Mouse (Mus musculus) urinary bladder, postnatal 10 days (tissue): ENCODE measurements around the gene Rgs14.

Experiments
- DNase-seq: peaks from one replicate; pipeline ENCODE4 v3.0.0; 2022; ENCODE audit warnings: low spot score

Rgs14 gene

DNA sequence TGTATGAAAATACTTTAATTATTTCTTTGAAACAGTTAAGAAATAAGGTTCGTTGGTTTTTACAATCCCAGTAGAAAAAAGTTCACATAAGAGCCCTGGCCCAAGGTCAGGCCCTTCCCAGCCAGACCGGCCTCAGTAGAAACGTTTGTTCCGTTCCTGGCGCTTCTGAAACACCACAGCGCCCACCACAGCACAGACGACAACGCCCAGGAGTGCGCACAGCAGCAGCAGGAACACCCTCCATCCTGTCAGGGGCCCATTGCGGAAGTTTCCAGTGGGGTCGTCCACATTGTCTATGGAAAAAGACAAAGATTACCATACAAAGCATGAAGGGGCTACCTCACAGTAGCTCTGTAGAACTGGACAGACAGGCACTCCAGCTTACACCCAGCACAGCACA is 22.8 kb upstream of the Rgs14 start:
- DNase-seq, result no peak

DNA sequence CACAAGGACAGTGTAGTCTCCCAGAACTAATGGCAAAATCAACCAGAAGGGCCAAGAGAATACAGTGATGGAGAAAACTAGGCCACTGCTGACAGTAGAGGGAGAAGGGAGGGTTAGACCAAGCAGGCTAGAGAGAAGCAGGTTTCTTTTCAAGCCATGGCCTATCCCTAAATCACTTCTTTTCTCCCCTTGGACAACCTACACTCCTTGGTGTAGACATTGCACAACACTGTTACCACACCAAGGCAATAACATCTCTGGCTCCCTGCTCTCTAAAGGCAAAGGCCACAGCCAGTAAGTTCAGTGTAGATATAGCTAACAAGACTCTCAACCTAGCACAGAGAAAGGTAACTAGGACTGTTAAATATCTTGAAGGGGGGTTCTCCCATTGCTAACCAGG is 8.4 kb upstream of the Rgs14 start:
- no peak for DNase-seq

DNA sequence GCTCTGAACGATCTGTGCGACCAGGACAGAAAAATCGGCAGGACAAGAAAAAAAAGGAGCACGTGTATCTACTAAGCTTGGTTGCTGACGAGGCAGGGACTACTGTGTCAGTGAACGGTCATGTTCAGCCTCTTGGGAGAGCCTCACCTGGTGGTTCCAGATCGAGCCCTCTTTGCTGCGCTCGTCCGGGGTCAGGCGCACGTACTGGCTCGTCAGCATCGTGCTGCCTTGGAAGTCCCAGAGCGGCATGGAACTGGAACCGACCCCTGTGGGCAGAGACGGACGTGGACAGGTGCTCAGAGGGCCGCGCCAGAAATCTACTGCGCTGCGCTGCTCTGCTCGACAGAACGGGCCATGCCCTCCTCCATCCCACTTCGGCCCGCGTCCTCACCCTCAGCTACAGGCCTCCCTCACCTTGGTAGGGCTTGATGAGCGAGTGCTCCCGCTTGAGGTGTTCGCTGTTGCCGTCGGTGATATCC is 7.5 kb upstream of the Rgs14 start:
- no peak for DNase-seq

DNA sequence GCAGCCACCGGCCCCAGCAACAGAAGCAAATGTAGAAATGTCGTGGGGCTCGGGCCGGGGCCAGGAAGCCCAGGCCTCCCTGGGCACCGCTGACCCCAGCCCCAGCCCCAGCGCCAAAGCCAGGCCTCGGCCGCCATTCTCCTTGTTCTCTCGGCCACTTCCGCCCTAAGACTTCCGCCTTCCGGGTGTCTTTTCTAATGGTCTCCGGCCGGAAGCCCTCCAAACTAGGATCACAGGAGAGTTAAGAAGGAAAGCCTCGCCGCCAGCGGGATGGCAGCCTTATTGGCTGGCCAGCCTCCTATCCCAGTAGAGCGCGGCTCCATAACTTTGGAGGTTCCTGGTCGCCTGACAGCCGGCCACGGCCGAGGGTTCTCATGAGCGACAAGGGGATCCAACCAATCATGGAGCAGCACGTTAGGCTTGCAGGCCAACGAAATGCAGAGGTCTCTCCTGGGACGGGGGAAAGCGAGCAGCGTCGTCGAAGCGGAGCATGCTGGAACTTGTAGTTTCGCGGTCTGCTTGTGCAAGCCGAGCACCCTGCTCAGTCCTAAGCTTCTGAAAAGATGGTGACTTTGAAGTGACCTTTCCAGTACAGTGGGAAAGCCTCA is 7.0 kb upstream of the Rgs14 start, which contains the start of gene Lman2:
Gene Lman2, minus strand, starts transcription at position 331 of the 608 bp plus-strand sequence.
- peak; percentile 78 for DNase-seq

DNA sequence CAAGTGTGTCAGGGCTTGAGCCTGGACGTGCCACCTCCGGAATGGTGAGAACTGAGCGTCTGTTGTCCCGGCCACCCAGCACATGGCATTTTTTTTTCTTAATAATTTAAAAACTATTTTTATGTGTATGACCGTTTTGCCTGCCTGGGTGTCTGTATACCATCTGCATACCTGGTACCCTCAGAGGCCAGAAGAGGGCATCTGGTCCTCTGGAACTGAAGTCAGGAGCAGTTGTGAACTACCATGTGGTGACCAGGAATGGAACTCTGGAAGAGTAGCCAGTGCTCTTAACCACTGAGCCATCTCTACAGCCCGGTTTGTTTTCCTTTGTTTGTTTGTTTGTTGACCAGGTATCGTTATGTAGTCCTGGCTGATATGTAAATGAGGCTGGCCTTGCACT is 1.1 kb upstream of the Rgs14 start:
- DNase-seq, result no peak

DNA sequence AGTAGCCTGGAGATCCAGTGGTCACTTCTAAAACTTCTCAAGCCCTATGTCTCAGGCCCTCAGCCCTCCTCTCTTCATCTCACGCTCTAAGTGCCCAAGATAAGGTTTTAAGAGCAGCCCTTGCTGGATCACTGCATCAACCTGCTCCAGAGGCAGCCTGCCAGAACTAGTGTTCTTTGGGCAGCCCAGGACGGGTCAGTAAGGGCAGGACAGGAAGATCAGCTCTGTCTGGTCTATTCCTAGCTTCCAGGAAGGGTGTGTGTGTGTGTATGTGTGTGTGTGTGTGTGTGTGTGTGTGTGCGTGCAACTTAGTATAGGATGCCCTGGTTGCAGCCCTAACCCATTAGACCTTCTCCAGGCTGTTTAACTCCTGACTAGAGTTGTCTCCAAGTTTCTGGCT is 702 bp downstream of the Rgs14 start:
- no peak for DNase-seq

DNA sequence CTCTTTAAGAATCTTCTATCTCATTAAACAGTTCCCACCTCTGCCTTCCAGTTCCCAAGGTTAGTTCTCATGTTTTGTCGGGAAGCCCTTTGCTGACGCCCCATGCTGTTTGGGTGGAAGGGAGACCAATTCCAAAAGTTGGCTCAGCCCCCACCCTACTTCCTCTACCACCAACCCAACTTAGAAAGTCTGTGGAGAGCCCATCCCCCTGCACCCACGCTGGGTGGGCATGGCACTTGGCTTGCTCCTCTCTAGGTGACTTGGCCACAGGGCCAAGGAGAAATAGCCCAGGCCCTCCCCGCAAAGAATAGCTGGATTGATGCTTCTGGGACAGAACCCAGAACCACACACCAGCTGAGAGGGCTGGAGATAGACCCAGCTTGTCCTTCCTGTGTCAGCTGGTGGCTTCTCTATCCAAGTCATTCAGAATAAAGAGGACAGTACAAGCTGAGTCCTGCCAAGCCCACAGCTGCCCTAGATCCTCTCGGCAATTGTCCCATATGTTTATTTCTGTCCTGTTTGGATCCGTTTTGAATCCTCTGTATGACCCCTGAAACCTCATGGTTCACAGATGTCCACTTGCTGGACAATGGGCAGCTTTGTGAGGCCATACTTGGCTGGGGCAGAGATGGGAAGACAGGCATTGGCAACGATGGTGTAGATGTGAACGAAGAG is 1.6 kb downstream of the Rgs14 start:
- DNase-seq, result no peak

DNA sequence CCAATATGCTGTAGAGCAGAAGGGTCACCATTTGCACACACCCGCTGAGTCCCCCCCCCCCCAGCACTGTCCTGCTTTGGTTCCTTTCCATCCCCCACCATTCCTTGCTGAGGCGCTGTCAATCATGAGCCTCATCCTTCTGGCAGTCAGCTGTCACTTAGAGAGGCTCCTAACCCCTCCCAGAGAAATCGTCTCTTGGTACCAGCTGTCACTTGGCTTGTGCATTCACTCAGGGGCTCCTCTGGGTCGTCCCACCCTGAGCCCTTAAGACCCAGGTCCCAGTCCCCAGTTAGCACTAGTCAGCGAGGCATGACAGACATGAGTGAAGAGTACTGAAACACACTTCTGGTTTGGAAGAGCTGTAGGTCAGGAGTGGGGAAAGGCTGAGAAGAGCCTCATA is 2.2 kb downstream of the Rgs14 start:
- DNase-seq, result no peak

DNA sequence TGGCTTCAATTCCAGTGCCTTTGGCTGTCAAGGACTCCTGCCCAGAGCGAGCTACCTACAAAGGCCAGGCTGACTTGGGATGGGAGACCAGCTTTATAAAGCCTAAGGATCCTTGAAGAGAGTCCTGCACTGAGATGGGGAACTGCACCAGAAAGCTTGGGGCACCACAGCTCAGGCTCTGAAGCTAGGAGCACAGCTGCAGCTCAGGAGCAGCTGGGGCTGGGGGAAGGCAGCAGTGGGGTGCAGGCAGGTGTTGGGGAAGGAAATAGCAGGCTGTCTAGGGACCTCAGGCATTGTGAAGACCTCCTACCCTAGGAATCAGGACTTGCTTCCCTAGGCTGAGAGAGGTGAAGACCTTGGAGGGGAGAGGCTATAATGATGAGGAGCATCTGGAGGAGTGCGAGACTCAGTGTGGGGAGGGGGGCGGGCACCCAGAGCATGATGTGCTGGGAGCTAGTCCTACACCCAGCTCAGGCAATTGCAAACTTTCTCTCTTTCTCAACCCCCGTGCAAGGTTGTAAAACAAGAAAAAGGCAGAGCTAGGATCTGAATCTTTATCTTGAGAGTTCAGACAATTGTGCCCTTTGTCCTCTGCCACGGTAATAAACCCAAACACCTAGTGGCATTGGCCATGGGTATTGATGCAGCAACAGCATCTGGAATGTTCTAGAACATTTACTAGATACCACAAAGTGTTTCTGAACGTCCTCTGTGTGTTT is 4.8 kb downstream of the Rgs14 start:
- no peak for DNase-seq

DNA sequence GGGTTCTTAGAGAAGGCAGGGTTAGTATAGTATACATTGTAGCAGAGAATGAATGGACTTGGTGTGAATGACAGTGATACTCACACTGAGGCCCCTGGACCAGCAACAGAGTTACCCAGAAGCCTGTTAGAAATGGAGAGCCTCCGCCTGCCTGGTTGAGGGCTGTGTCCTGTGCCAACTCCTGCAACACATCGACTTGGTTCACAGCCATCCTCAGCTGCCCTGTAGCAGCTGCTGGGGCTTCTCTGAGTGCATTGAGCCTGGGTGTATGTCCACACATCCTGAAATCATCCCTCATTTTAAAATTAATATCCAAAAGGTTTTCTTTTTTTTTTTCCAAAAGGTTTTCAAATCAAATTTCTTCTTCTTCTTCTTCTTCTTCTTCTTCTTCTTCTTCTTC is 6.3 kb downstream of the Rgs14 start:
- DNase-seq, result no peak

DNA sequence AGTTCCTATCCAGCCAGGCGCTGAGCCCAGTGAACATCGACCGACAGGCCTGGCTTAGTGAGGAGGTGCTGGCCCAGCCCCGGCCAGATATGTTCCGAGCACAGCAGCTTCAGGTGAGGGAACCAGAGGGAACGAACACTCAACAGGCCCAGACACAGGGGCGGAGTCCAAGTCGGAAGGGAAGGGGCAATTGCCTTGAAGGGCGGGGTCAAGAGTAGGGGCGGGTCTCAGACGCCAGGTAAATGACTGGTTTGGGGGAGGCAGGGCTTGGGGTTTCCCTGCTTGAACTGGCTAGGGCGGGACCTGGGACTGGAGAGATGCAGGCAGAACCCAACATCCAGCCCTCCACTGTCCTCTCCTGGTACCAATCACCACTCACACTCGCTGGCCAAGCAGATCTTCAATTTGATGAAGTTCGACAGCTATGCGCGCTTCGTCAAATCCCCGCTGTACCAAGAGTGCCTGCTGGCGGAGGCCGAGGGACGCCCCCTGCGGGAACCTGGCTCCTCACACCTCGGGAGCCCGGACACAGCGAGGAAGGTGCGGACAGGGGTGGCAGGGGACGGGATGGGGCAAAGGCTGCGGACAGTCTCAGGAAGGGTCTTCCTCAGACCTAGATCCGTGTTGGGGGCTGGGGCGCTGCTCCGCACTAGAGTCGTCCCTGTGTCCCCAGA is 9.5 kb downstream of the Rgs14 start:
- no peak for DNase-seq

DNA sequence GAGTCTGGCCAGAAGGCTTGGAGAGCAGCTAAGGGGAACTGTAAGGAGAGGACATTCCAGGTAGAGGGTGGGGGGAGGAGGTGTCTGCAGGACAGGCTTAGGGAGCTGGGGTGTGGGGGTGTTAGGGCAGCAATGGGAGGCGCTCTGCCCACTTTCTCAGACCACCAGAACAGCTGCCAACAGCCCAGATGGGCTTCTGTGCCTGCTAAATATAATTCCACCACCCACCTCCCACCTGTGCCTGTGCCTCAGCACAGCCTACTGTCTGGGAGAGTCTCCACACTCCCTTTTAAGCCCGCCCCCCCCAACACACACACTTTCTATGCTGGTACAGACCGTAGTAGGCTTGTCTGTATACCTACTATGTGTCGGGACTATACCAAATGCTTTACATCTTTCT is 12.3 kb downstream of the Rgs14 start:
- DNase-seq, result no peak

DNA sequence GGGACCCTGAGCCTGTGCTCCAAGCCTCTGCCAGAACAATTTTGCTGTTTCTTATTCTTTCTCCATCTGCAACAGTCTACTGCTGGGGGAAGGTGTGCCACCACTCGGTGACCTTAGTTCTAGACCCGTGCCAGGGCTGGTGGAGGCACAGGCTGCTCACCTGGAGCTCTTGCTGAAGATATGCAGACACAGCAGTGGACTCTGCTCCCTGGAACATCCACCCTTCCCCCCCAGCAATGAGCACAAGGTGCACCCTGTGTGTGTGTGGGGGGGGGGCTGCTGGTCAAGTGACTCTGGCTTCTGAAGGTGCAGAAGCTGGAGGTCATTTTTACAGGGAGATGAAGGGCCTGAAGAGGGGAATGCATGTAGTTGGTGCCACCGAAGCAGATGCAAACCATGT is 21.1 kb downstream of the Rgs14 start:
- DNase-seq, result no peak

DNA sequence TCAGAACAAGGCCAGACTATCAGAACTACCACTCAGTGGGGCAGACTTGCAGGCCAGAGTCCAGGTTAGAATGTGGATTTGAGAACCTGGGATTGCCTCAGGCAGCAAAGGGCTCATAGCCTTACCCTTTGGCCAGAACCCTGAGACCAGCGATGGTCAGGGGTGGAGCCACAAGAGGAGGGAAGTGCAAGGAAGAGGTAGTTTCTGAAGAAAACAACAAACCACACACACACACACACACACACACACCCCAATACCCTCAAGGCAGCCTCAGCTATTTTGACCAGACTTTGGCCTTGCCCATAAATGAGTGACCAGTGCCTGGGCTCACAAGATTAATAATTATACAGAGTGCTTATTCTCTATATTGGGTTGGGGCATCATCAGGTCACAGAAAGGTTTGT is 22.1 kb downstream of the Rgs14 start:
- no peak for DNase-seq

DNA sequence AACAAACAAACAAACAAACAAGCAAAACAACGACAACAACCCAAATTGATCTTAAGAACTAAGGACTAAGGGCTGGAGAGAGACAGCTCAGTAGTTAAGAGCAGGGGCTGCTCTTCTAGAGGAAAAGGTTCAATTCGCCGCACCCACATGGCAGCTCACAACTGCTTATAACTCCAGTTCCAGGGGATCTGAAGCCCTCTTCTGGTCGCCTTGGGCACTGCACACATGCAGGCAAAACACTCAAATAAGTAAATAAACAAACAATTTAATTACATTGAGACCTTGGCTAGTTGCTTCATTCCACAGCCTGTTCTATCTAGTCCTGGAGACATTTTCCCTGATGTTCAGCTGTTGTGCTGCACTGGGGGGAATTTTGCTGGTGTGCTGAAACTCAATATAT is 23.4 kb downstream of the Rgs14 start:
- no peak for DNase-seq

DNA sequence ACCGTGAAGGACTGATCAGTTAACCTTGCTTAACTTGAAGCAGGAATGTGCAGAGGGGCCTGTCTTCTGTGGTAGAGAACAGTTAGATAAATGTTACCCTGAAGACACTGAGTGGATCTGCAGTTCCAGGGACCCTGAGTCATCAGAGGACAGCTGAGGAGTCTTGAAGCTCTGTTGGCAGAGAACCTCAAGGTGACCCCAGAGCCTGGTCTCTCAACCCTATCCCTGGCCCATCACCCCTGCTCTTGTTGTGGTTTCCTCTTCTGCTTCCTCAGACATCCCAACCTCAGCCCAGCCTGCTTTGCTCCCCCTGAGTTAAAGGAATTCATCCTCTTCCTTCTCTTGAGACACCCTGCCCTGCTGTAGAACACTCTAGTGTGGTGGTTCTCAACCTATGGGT is 28.6 kb downstream of the Rgs14 start, which contains the start of gene Slc34a1:
Gene Slc34a1, plus strand, starts transcription at position 100 of the 400 bp plus-strand sequence.
- DNase-seq, result no peak

DNA sequence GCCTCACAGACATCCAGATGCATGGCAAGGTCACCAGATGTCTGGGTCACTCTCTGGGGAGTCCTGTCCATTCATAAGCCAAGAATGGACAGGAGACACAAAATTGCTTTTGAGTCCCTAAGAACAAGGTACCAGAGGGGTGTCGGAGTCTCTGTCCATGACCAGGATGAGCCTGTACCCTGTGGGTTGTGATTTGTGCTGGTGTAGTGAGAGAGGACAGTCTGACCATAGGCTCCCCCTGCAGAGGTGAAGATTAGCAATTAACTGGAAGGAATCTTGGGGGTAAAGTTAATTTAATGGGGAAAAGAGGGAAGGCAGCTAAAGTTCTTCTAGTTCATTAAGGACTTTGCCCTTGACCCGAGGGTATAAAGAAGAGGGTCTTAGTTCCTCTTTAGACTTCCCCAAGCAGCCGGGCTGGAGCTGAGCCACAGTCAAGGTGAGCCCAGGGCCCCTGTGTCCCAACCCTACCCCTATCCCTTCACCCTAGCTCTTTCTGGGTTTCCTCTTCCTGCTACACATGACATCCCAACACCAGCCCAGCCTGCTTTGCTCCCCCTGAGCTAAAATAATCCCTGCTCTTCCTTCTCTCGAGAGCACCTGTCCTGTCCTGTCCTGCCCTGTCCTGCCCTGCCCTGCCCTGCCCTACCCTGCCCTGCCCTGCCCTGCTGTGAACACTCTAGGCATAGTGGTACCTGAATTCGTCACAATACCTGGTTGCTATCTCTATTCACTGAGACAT is 29.9 kb downstream of the Rgs14 start:
- DNase-seq, result no peak

DNA sequence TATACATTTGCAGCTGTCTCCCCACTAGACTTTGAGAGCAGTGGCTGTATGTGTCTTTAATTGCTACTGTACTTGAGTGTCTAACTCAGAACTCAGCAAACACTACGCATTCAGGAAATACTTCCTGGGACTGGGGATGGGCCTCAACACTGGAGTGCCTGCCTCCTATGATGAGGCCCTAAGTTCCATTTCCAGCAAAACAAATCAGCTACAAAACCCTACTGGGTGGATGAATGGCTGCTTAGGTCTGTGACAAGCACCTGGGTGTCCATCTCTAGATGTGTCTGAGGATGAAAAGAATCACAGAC is 30.5 kb downstream of the Rgs14 start:
- no peak for DNase-seq

DNA sequence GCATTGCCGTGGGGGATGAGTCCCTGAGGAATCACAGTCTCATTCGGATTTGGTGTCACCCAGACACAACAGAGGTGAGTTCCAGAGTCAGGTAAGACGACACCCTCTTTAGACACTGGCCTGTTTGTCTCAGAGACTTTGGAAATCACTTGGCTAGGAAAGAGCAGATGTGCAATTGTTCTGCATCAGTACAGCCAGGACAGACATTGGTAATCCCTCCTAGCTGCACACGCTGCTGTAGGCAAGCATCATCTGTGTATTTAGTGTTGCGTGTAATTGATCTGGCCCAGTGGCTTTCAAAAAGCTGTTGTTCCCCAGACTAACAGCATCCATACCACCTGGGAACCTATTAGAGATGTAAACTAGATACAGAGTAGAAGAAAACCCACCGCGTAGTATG is 33.7 kb downstream of the Rgs14 start:
- no peak for DNase-seq

DNA sequence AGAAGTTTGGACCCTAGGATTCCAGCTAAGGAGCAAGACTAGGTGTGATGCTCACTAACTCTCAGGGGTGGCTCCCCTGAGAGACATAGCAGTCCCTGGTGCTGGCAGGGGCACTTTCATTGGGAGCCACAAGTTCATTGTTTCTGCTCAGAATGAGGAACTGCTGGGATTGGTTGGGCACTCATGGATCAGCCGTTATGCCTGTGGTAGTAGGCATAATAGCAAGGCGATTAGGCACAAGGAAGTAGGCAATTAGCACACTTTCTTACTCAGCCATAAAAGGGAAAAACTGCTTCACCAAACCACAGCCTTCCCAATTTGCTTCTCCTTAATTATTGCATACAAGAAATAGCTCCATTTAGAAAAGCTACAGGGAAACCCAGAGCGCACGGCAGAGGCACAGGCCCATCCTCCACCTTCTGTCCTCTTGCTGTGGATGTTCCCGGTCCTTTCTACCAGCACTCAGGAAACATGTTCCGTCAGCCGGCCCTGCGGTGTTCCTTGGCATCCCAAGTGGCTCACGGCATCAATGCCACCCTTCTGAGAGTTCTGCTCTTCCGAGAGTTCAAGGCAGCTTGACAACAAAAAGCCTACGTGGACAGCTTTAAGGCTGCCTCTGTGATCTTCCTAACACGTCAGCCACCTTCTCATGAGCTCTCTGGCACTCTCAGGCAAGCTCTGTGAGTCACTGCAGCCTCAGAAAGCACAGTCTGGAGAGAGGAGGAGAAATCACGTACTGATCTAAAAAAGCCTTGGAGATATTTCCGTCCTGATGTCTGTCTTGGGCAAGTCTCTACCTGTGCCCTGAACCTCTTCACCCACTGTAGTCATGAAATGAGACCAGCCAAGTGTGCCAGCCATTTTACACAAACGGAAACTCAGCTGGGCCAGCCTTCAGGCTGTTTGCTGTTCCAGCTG is 34.7 kb downstream of the Rgs14 start:
- DNase-seq, result no peak
